Comparison of ENCODE assay signal across 9 mouse cellular contexts in the genomic region with DNA sequence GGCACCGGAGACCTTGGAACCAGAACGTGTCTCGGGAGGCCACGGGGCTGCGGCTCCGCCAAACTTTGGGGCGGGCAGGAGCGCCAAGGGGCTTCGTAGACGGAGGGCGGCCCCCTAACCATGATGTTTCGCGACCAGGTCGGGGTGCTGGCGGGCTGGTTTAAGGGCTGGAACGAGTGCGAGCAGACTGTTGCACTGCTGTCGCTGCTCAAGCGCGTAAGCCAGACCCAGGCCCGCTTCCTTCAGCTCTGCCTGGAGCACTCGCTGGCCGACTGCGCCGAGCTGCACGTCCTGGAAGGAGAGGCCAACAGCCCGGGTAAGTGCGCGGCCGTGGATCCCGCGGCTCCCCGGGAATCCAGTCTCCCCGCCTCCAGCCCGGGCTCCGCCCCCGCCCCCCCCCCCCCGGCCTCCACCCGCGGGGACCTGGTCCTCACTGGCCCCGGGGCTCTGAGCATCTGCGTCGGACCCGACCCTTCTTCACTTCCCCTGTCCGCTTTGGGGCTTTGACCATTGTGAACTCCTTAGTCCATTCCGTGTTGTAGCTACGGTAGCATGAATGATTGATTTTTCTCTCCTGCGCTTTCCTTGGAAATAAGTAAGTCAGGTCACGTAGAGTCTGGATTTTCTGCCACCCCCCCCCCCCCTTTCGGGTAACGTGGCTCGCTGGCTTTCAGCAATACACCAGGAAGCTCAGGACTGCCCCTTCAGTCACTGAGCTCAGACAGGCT. TPM values are rescaled to one million over a fixed set of nuclear protein-coding genes. Genes with fewer than 3 reads are reported as not detected.
DNase-seq lines count a peak whose midpoint lies in the region; ATAC-seq lines count a peak whose summit lies in the region.
"Had no signal": no experiment of that assay in that cellular context is flagged by ENCODE, and none has a peak within 500 bp of the region (broad histone marks: within the 10 kb centered on the region; RNA-seq: fewer than 3 reads in every experiment).

No protein-coding gene starts in this region.

- H3K27ac ChIP-seq in intestine, embryonic 15.5 days: peak overlapping the region; percentile 90
- peak overlapping the region; percentile 84 for H3K27ac ChIP-seq in midbrain, embryonic 12.5 days (replicated peaks)

- no peaks in the 10 kb centered on the region for H3K36me3 ChIP-seq in intestine, embryonic 15.5 days
- no peaks in the 10 kb centered on the region for H3K36me3 ChIP-seq in midbrain, embryonic 12.5 days
- H3K36me3 ChIP-seq in splenic B cell, adult 2 months (ENCODE audit: control insufficient read depth, insufficient read depth, low read length, poor library complexity, severe bottlenecking): no peaks in the 10 kb centered on the region

- H3K4me2 ChIP-seq in intestine, embryonic 15.5 days (replicated peaks): peak overlapping the region; percentile 99
- H3K4me2 ChIP-seq in midbrain, embryonic 12.5 days (replicated peaks): peak overlapping the region; percentile 96

- intact Hi-C loops in gastrocnemius, postnatal 36 days (cut with DNase I): loop anchor here (2.0 to 5.0 kb wide), 4 partner anchors 47 to 367 kb away; a partner anchor contains a TSS
- intact Hi-C loops in left cerebral cortex, postnatal 25 days (cut with DNase I): loop anchor here (2.0 to 10.0 kb wide), 5 partner anchors 14 to 382 kb away; a partner anchor contains a TSS

- peaks cover 18% of the 10 kb centered on the region for H3K4me1 ChIP-seq in intestine, embryonic 15.5 days (replicated peaks)
- peaks cover 18% of the 10 kb centered on the region for H3K4me1 ChIP-seq in midbrain, embryonic 12.5 days

- peak; percentile 48 for ATAC-seq in intestine, embryonic 15.5 days
- peak; percentile 70 for ATAC-seq in midbrain, embryonic 12.5 days (ENCODE audit: low FRiP score, low read depth)

- no peaks in the 10 kb centered on the region for H3K9me3 ChIP-seq in intestine, embryonic 15.5 days
- no peaks in the 10 kb centered on the region for H3K9me3 ChIP-seq in midbrain, embryonic 12.5 days

- H3K9ac ChIP-seq in intestine, embryonic 15.5 days: peak overlapping the region; percentile 67
- peak overlapping the region; percentile 77 for H3K9ac ChIP-seq in midbrain, embryonic 12.5 days (replicated peaks)

- H3K4me3 ChIP-seq in intestine, embryonic 15.5 days (replicated peaks): peak overlapping the region; percentile 64
- H3K4me3 ChIP-seq in midbrain, embryonic 12.5 days: peak overlapping the region; percentile 62

- WGBS in intestine, embryonic 15.5 days: under 1% methylated on average over 47 of the region's 52 CpGs
- WGBS in midbrain, embryonic 12.5 days: under 1% methylated on average over 42 of the region's 52 CpGs

- no peaks in the 10 kb centered on the region for H3K27me3 ChIP-seq in intestine, embryonic 15.5 days (replicated peaks)
- peaks cover 15% of the 10 kb centered on the region for H3K27me3 ChIP-seq in midbrain, embryonic 12.5 days
- H3K27me3 ChIP-seq in splenic B cell, adult 2 months (ENCODE audit: control insufficient read depth, insufficient read depth, low read length, poor library complexity, severe bottlenecking): peaks cover 4% of the 10 kb centered on the region; the same call in 1 of the 2 replicates

- DNase-seq in layer of hippocampus, adult 11-12 months (ENCODE audit: low spot score): peak; percentile 42
- no peak for DNase-seq in layer of hippocampus, adult 9-10 months (ENCODE audit: low spot score)
- DNase-seq in embryo, embryonic 11 days: peak; percentile 81
- peak; percentile 32 to 60 for DNase-seq in gastrocnemius, postnatal 36 days
- DNase-seq in left cerebral cortex, postnatal 25 days (ENCODE audit: low spot score in 2 of 2): peak; percentile 52 to 59
- DNase-seq in splenic B cell, adult 2 months (ENCODE audit: low read depth, low spot score): peak; percentile 20

RNA-seq across cellular contexts. Expression of a gene that starts 2.2 kb away (rescaled TPM):
- 10 to 100 TPM; 37.4 to 45.7 TPM for total RNA-seq in gastrocnemius, postnatal 36 days (2021)
- 5.2 and 5.4 TPM in 2 replicates for polyA plus RNA-seq in intestine, embryonic 15.5 days (2015; fragmentation: Nextera tagmentation; extraction: Ambion mirVana)
- 10 to 100 TPM; 23.7 to 25.7 TPM for total RNA-seq in left cerebral cortex, postnatal 25 days (2021)
- 4.3 and 7.3 TPM in 2 replicates for polyA plus RNA-seq in midbrain, embryonic 12.5 days (2016; fragmentation: Nextera tagmentation; extraction: Ambion mirVana)
- total RNA-seq: neutrophil, adult 5-6 weeks had no signal

RNA-seq across cellular contexts. Expression of a gene that starts 52.9 kb away (rescaled TPM):
- 10 to 100 TPM; 41.2 to 48.1 TPM for total RNA-seq in gastrocnemius, postnatal 36 days (2021)
- polyA plus RNA-seq in intestine, embryonic 15.5 days (2015; fragmentation: Nextera tagmentation; extraction: Ambion mirVana): 21.6 and 22.7 TPM in 2 replicates
- 10 to 100 TPM; 33.0 to 35.7 TPM for total RNA-seq in left cerebral cortex, postnatal 25 days (2021)
- polyA plus RNA-seq in midbrain, embryonic 12.5 days (2016; fragmentation: Nextera tagmentation; extraction: Ambion mirVana): 27.4 and 30.6 TPM in 2 replicates
